Mouse (Mus musculus) adrenal gland, postnatal 10 days (tissue): Measurements from ENCODE around the gene Gm19402. TPM values are rescaled to one million over a fixed set of nuclear protein-coding genes. Genes with fewer than 3 reads are reported as not detected.
A peak's percentile ranks its signal among the peaks of the same experiment; 100 is the strongest.
"Not testable (repeated sequence)": the region's sequence is repeated elsewhere in the genome, so short reads cannot be mapped to it uniquely, and the experiment has no call there.

Experiments
- DNase-seq: peaks from one replicate; pipeline ENCODE4 v3.0.0; 2021; ENCODE audit warnings: mixed read lengths
- long read RNA-seq, 2 experiments: library from polyadenylated mRNA; stranded (forward); transcript quantifications; one replicate each; pipeline ENCODE4 v2.0.0; 2021
- total RNA-seq, 2 experiments: library from RNA; stranded (reverse); gene quantifications; 2 replicates each; pipeline ENCODE4 v1.2.3; 2021

Gene Gm19402
- total RNA-seq = not detected
- long read RNA-seq, experiment 1 = 0 reads
- long read RNA-seq, experiment 2 = 0 reads

DNA sequence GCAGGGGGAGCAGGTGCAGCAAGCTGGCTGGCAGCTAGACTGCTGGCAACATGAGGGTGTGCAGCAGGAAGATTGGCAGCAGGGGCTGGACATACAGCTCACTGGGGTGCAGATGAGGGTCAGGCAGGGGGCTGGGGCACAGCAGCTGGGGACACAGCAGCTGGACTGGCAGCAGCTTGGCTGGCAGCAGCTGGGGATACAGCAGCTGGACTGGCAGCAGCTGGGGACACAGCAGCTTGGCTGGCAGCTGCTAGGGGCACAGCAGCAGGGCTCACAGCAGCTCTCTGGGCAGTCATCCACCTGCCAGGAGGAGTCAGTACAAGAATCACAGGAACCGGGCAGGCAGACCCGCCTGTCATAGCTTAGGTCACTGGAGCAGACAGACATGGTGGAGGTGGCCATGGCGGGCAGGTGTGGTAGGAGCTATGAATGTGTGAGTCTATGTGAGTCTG, at the start of gene Gm19402:
Gene Gm19402 (minus strand): TSS at position 402 of the 452 bp plus-strand sequence.
- not testable (repeated sequence) for DNase-seq

DNA sequence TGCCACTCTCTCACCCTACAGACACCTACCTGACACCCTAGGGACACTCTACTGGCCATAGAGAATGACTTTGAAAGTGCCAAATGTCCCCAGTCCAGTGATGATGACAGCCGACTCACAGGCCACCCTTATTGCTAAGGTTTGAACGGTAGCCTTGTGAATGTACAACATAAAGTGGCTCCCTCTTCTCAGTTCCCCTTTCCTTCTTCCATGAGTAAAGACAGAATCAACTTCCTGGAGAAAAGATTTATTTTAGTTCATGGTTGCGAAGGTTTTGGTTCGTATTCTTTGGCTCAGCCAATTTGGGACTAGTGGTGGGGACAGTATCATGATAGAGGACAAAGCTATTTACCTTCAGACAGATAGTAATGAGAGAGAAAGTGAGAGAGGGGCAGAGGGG, 48.4 kb upstream of the Gm19402 start:
- no peak for DNase-seq

DNA sequence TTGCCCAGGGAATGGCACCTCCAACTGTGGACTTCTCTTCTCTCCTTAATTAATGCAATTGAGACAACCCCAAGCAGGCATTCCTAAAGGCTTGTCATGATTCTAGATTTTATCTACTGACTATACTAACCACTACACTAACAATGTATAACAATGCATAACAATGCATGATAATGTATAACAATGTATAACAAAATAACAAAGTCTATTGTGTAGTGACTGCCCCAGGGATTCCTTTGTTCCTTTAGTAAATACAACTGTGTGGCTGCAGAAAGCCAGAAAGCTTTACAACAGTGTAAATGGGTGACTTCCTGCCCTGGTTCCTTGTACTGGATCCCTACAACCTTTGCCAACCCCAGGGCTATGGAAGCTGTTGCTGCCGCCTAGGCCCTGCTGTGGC, 45.4 kb upstream of the Gm19402 start:
- DNase-seq = no peak

DNA sequence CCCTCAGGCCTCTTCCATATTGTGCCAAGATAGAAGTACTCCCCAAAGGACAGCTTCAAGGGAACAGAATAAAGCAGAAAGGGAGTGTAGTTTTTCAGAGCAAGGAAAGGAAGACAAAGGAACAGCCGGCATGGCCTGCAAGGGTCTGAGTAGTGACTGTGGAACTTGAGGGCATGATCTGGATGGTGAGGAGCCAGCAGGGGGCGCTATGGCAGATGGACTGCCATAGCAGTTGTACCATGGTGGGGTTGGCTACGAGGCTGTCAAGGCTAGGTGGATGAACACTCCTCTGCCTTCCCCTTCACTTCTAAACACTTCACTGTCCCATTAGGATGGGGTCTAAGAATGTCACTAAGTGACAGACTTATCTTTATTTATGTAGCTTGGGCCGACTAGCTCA, 38.7 kb upstream of the Gm19402 start:
- peak; percentile 34 for DNase-seq

DNA sequence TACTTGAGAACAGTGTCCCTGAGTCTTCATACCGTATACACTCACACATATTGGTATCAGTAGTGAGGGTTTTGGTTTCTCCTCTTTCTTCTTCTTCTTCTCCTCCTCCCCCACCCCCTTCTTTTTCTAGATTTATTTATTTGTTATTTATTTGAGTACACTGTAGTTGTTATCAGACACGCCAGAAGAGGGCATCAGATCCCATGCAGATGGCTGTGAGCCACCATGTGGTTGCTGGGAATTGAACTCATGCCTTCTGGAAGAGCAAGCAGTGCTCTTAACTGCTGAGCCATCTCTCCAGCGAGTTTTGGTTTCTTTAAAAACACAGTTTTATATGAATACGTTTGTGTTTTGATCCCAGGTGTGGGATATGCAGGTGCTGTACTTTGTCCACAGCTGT, 37.7 kb upstream of the Gm19402 start:
- DNase-seq = no peak

DNA sequence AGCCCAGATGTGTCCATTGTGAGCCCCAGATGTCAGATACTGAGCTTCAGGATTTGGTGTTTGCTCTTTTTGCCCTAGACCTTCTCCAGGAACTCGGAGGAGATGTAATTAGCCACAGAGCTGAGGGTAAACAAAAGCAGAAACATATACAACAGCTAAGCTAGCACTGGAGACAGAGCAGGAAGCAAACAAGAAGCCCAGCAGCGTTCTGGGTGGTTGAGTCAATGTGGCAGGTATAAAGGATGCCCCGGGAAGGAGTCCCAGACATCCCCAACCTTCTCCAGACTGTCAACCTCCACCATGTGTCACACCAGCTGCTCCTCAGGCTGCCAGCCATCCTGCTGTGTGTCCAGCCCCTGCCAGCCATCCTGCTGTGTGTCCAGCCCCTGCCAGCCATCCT, 35.6 kb upstream of the Gm19402 start, which contains the start of gene Gm10100:
Gene Gm10100 (plus strand): TSS at position 301 of the 400 bp plus-strand sequence.
- DNase-seq = no peak

DNA sequence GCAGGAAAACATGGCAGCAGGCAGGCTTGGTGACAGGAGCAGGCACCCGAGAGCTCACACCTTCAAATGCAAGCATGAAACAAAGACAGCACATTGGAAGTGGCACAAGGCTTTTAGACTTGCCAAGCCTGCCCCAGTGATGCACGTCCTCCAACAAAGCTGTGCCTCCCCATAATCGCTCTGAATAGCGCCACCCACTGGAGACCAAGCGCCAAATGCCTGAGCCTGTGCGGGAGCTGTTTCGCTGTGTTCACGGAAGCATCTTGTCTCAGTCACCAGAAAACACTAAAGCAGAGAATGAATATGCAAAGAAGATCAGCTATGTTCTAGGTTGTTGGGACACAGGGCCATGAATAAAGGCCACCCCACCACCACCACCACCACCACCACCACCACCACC, 34.3 kb upstream of the Gm19402 start:
- DNase-seq = no peak

DNA sequence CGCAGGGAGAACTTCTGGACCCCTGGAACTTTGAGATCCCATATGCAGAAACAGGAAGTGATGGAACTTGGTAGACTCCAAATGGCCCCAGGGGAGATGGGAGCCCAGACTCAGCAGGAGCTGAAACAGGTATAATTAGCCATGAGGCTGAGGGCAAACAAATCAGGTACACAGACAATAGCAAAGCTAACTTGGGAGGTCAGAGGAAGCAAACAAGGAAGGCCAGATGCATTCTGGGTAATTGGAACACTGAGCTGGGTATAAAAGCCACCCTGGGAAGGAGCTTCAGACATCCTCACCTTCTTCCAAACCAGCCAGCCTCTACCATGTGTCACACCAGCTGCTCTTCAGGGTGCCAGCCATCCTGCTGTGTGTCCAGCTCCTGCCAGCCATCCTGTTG, 29.7 kb upstream of the Gm19402 start, which contains the start of gene Krtap12-1:
Gene Krtap12-1 (plus strand): TSS at position 301 of the 400 bp plus-strand sequence.
- not testable (repeated sequence) for DNase-seq

DNA sequence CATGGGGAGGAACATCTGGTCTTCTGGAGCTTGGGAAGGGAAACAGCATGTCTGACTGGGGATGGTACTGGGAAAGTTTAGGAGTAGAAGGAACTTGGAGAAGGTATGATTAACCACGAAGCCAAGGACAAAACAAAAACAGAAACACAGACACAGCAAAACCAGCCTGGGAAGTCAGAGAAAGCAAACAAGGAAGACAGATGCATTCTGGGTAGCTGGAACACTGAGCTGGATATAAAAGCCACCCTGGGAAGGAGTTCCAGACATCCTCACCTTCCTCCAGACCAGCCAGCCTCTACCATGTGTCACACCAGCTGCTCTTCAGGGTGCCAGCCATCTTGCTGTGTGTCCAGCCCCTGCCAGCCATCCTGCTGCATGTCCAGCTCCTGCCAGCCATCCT, 24.9 kb upstream of the Gm19402 start, which contains the start of gene Gm10142:
Gene Gm10142 (plus strand): TSS at position 301 of the 400 bp plus-strand sequence.
- no peak for DNase-seq

DNA sequence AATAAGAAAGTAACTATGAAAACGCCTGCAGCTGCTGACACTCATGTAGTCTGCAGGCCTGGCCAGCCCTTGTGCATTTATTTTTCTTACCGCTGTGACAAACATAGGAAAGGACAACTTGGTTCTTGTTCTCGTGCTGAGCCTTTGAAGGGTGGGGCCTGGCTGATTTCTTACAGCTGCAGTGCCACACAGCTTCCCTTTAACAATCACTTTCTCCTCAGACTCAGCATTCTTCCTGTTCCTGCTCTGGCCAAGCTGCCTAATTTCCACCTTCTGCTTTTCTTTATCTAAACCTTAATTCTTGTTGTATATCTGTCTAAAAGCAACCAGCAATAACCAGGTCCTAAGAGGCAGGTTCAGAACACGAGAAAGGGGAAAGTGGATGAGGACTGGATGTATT, 23.2 kb upstream of the Gm19402 start:
- DNase-seq = no peak

DNA sequence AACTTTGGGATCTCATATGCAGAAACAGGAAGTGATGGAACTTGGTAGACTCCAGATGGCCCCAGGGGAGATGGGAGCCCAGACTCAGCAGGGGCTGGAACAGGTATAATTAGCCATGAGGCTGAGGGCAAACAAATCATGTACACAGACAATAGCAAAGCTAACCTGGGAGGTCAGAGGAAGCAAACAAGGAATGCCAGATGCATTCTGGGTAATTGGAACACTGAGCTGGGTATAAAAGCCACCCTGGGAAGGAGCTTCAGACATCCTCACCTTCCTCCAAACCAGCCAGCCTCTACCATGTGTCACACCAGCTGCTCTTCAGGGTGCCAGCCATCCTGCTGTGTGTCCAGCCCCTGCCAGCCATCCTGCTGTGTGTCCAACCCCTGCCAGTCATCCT, 20.6 kb upstream of the Gm19402 start, which contains the start of gene Gm10024:
Gene Gm10024 (plus strand): TSS at position 301 of the 400 bp plus-strand sequence.
- not testable (repeated sequence) for DNase-seq

DNA sequence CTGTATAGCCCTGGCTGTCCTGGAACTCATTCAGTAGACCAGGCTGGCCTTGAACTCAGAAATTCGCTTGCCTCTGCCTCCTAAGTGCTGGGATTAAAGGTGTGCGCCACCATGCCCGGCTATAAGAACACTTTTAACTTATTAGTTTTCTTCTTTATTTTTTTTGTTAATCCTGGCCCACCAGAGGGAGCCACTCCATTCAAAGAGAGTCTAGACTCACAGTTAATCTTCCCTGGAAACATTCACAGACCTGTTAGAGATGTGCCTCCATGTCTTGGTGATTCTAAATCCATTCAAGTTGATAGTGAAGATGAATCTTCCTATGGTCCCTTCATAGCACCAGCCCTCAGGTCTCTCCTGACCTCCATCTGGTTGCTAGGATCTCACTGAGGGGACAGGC, 19.3 kb upstream of the Gm19402 start:
- DNase-seq = no peak

DNA sequence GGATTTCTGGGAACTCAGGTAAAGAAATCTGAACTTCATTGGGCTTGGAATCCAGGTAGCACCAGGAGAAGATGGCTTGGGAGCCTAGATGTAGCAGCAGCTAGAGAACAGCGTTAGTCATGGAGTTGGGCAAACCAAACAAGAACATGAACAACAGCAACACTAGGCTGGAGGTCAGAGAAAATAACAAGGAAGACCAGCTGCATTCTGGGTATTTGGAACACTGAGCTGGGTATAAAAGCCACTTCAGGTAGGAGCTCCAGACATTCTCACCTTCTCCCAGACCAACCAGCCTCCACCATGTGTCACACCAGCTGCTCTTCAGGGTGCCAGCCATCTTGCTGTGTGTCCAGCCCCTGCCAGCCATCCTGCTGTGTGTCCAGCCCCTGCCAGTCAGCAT, 15.8 kb upstream of the Gm19402 start, which contains the start of gene Gm10272:
Gene Gm10272 (plus strand): TSS at position 301 of the 400 bp plus-strand sequence.
- DNase-seq = no peak

DNA sequence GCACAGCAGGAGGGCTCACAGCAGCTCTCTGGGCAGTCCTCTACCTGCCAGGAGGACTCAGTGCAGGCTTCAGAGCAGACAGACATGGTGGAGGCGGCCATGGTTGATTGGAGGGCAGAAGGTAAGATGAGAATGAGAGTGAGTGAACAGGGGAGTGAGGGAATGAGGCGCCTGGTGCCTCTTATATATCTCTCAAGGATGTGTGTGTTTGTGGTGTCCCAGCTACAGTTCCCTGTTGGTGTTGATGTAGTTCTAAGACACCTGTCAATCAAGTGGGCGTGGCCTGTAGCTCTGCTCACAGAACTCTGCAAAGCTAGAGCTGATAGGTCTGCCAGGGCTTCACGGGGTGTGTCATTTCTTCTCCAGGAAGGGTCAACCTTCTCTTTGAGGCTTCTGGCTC, 6.6 kb upstream of the Gm19402 start, which contains the start of gene Gm9508:
Gene Gm9508 (minus strand): TSS at position 101 of the 400 bp plus-strand sequence.
- DNase-seq = no peak

DNA sequence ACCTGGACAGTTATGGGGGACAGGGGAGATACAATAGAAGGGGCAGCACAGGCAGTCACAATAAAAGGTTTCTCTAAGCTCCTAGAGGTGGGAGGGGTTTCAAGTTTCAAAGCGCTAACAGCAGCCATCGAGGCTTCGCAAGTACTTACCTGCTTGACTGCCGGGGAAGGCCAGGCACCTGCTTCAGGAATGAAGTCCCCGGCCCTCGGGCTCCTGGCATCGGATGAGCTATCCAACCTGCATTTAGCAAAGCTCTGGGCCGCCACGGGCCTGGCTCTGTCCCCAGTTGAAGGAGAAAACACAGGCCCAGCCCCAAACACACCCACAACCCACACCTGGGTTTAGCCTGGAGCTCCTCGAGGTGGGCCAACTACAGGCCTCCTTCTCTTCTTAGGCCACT, 3.5 kb downstream of the Gm19402 start:
- DNase-seq = no peak

DNA sequence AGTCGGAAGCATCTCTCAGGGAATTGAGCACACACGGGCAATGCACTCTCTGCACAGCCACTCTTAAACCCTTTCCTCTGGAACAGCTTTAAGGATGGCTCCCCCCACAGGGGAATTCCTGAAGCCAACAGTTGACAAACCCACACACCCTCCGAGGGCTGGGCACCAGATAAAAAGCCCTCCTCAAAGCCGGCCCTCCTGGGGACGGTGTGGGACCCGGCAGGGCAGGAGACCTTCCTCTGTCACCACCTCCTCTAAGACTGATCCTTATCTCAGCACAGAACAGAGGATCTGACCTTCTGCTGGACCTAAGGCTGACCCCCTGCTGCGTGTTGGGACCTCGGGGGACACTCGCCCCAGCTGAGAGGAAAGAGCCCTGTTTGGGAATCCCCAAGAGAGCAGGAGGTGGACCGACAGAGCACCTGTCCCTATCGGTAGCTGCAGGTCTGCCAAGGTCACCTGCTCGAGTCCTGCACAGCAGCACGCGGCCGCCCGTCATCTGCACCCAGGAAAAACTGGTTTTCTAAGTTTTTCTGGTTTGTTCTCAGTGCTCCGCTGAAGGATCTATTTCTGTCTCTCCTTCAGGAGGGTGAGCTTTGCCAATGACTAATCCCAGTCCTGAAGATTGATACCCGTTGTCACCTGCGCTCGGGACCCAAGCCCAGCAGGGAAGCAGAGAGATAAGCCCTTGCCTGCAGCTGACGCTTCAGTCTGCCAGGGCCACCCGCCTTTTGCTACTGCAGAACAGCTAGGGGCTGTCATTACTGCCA, 4.5 kb downstream of the Gm19402 start, which contains the start of gene Tspear:
Gene Tspear (plus strand): TSS at position 675 of the 770 bp plus-strand sequence.
- DNase-seq = no peak

DNA sequence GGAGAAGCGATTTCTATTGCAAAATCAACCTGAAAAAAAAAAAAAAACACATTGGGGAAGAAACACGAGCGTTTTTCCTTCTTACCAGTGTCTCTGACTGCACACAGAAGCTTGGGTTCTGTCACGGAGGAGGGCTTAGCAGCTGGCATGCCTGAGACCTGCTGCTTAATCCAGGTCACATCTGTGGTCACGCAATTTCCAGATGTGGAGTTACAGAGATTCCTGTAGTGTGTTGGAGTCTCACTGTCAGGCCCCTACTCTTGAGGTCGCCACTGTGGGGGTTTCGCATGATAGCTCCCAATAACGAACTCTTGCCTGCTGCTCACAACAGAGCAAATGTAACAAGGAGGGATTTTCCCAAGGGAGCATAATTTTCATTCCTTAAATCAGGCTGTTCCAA, 6.4 kb downstream of the Gm19402 start:
- DNase-seq = no peak

DNA sequence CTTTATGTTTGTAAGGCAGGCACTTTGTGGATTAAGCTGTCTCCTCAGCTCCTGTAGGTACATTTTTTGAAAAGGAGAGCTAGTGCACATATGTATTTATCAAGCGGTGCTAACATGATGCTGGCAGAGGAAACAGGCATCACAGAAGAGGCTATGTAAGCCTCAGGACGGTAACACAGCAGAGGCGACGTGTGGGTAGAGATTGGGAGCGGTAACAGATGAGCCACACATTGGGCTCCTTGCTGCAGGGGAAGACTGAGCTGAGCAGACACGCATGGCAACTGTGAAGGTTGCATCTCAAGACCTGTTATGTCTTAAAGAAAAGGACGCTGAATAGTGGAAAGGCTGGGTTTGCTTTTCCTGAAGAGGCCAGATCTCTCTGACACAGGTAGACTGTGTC, 7.6 kb downstream of the Gm19402 start:
- no peak for DNase-seq

DNA sequence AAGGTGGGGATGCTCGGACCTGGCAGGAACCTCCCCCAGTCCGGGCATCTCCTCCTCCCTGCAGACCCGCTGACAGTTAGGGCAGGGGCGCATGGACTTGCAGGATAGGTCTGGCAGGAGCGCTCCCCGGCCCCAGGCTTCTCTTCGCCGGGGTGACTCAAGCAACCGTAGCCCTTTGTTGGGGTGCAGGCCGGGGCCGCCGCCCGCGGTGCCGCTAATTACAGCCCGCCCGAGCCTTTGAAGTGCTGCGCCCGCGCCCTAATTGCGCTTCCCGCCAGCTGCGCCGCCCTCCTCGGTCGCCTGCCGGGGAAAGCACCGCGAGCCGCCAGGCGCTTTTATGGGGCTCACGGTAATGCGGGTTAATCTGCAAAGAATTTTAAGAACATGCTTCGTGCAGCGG, 13.0 kb downstream of the Gm19402 start:
- no peak for DNase-seq

DNA sequence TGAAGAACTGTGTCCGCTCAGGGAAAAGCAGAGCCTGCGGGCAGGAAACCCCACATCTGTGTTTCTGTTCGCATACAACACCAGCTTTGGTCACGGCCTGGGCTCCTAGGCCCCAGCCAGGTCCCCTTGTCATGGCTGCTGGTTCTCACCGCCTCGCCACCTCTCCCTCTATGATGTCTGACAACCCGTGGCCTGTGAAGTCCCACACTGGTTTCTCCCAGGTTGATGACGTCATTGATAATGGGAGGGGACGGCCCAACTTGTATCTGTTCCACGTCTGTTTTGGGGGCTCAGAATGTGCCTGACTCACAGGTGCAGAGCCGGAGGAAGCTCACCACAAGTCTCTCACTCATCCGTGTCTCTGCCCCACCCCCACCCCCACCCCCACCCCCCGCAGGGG, 16.8 kb downstream of the Gm19402 start:
- no peak for DNase-seq

DNA sequence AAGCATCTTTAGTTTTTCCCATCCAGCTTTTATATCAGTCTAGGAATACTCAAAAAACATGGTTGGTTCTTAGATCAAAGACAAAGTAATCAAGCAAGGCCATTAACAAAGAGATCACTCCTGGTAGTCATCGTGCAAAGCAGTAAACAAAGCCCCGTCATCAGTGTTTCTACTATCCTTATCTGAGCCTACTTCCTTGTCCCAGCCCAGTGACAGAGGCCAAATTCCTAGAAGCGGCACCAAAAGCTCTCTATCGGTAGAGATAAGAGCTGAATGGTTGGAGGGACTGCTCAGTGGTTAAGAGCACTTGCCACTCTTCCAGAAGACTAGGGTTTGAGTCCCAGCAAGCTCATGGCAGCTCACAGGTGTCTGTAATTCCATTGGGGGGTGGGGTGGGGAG, 19.0 kb downstream of the Gm19402 start:
- DNase-seq = no peak

DNA sequence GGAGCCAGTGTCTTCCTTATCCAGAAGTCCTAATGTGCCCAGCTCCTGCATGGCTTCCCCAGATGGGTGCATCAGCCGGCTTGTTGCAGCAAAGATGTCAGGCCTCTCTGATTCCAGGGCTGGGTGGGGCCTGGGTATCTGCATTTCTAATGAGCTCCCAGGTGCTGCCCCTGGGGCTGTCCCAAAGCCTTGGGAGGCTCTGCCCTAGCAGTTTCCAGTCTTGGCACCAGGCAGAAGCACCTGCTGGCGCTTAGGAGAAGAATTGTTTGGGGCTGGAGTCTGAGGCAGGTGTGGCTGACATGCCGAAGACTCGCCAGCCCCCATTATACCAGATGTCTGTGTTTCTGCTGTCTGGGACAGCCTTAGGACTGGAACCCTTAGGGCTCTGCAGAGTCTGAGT, 19.8 kb downstream of the Gm19402 start:
- no peak for DNase-seq

DNA sequence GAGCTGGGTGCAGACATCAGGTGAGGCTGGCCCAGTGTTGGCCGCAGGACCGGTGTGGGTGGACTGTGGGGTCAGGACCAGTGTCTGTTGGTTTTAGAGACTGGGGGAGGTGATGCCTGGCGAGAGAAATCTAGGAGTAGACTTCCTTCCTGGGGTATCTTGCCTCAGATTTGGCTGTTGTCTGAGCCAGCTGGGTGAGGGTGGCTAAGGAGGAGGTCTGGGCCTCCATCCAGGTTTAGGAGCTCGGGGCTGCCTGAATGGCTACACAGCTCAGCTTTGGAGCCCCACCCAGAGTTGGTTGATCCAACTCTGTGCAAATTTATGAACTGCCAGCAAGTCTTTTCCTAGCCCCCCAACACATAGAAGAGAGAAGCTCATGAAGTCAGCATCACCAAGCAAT, 23.2 kb downstream of the Gm19402 start:
- DNase-seq = no peak

DNA sequence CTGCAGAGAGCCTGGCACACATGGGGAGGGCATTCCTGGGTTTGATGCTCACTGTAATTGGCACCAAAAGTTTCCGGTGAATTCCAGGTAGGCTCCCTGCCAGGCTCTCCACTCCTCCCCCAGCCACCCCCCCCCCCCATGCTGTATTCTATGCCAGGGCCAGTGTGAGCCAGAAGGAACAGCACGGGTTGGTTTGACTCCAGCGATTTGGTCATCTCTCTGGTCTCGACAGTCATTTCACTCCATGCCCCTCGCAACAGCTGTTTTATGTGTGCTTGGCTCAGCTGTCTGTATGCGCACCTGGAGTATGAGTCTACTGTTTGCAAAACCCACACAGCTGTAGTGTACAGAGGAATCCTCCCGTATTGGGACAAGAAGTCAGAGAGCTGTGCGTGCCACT, 24.2 kb downstream of the Gm19402 start:
- peak; percentile 31 for DNase-seq
